Mouse (Mus musculus) left cerebral cortex, postnatal 10 days (tissue): ENCODE data around the gene Trex1. TPM values are rescaled to one million over a fixed set of nuclear protein-coding genes. Genes with fewer than 3 reads are reported as not detected.

Source experiments
- total RNA-seq, 2 experiments: library from RNA; stranded (reverse); gene quantifications; 2 replicates each; pipeline ENCODE4 v1.2.3; 2021

The Trex1 gene
- total RNA-seq, 2 experiments from 2014 or later = 11.4 to 12.1 TPM

Other genes with a start within 250 kb of the Trex1 start
- gene Celsr3, start 233.4 kb downstream of the Trex1 start, total RNA-seq = 10 to 100 TPM; 57.2 to 62.0 TPM
- gene Slc26a6, start 206.5 kb downstream of the Trex1 start, total RNA-seq = 10 to 100 TPM; 35.3 to 41.3 TPM
- not detected for gene Tmem89, start 145.1 kb downstream of the Trex1 start, total RNA-seq
- 100 to 1,000 TPM; 394 to 398 TPM for gene Uqcrc1, start 123.1 kb downstream of the Trex1 start, total RNA-seq
- 1 to 10 TPM; 5.2 to 6.1 TPM for gene Col7a1, start 106.1 kb downstream of the Trex1 start, total RNA-seq
- under 1 TPM; 0.30 to 0.49 TPM for gene Ucn2, start 73.7 kb downstream of the Trex1 start, total RNA-seq
- 10 to 100 TPM; 19.2 to 25.8 TPM for gene Pfkfb4, start 68.0 kb downstream of the Trex1 start, total RNA-seq
- gene Shisa5, start 21.2 kb downstream of the Trex1 start, total RNA-seq = 10 to 100 TPM; 46.2 to 56.7 TPM
- gene Atrip, start 14.4 kb upstream of the Trex1 start, total RNA-seq = 10 to 100 TPM; 24.4 to 29.0 TPM
- 1 to 10 TPM; 6.4 TPM for gene Ccdc51, start 22.8 kb upstream of the Trex1 start, total RNA-seq
- gene Tma7, start 22.9 kb upstream of the Trex1 start, total RNA-seq = 100 to 1,000 TPM; 384 to 385 TPM
- 10 to 100 TPM; 56.9 to 65.2 TPM for gene Plxnb1, start 35.7 kb upstream of the Trex1 start, total RNA-seq
- gene Fbxw21, start 102.3 kb upstream of the Trex1 start, total RNA-seq = not detected
- not detected for gene Fbxw13, start 136.2 kb upstream of the Trex1 start, total RNA-seq
- gene Fbxw20, start 175.0 kb upstream of the Trex1 start, total RNA-seq = not detected
- not detected for gene Fbxw14, start 227.9 kb upstream of the Trex1 start, total RNA-seq